Mouse (Mus musculus) heart, postnatal 25 days (tissue): Measurements from ENCODE around the gene Six3. TPM values are rescaled to one million over a fixed set of nuclear protein-coding genes. Genes with fewer than 3 reads are reported as not detected.

Source experiments
- DNase-seq: peaks from one replicate; pipeline ENCODE4 v3.0.0; 2022; ENCODE audit warnings: low spot score
- intact Hi-C: fragments of 180-260 bp; cut with DNase I; formaldehyde crosslinking; loops from one replicate; pipeline ENCODE4 v1.15.1; 2025
- total RNA-seq, 2 experiments: library from RNA; stranded (reverse); gene quantifications; 2 replicates each; pipeline ENCODE4 v1.2.3; 2021

The Six3 gene
- total RNA-seq, 2 experiments from 2014 or later, result not detected

- intact Hi-C loops, result no loop called here
- DNase-seq, result no peak
Measured at GRCm38 (mm10) chr17:85623161-85624050, 10.0 kb downstream of the Six3 start.

GRCm38 (mm10) chr17:85624051-85624420 is 10.6 kb downstream of the Six3 start:
- DNase-seq, result no peak
- intact Hi-C loops, result no loop called here

- intact Hi-C loops, result no loop called here
- no peak for DNase-seq
Measured at GRCm38 (mm10) chr17:85624981-85625940, 11.9 kb downstream of the Six3 start.

DNA sequence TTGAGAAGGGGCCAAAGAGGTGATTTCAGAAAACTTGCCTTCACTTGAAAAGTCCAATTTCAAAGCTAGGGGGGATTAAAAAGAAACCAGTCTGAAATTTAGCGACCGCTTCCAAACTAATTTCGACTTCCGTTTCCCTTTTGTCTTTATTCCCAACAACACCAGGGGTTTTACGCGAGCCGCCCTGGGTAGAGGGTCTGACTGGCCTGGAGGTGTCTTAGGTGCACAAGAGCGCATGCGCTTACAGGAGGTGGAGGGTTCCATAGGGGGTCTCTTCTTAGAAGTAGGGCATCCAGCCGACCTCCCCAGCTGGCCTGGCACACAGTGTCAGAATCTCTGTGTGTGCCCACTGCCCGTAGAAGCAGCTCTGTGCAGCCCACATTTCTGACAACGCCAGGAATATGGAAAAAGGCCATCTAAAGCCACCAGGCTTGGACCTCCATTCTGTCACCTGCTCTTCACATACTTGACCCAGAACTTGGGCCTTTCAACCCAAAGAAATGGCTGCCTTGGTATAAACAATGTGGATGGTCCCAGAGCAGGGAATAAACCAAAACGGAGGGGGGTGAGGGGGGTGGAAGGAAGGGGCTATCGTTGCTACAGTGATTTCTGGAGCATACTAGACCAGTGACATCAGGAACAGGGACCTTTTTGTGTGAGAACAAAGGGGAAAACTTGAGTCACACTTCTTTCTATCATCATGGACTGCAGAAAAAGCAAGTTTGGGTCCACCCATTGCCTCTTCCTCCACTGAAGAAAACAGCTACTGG is 12.9 kb downstream of the Six3 start:
- no peak for DNase-seq
- intact Hi-C loops, result no loop called here

- intact Hi-C loops, result no loop called here
- no peak for DNase-seq
Measured at GRCm38 (mm10) chr17:85627751-85628150, 14.3 kb downstream of the Six3 start.

GRCm38 (mm10) chr17:85628811-85629210 is 15.4 kb downstream of the Six3 start:
- intact Hi-C loops, result no loop called here
- DNase-seq, result no peak

- intact Hi-C loops, result no loop called here
Measured at GRCm38 (mm10) chr17:85629396-85629795, 16.0 kb downstream of the Six3 start.

GRCm38 (mm10) chr17:85630296-85631050 is 17.1 kb downstream of the Six3 start:
- intact Hi-C loops, result no loop called here
- DNase-seq, result no peak

More at GRCm38 (mm10) chr17:85629396-85629795, 16.0 kb downstream of the Six3 start:
- no peak for DNase-seq

- DNase-seq, result no peak
- intact Hi-C loops, result no loop called here
Measured at GRCm38 (mm10) chr17:85631106-85631505, 17.7 kb downstream of the Six3 start.

DNA sequence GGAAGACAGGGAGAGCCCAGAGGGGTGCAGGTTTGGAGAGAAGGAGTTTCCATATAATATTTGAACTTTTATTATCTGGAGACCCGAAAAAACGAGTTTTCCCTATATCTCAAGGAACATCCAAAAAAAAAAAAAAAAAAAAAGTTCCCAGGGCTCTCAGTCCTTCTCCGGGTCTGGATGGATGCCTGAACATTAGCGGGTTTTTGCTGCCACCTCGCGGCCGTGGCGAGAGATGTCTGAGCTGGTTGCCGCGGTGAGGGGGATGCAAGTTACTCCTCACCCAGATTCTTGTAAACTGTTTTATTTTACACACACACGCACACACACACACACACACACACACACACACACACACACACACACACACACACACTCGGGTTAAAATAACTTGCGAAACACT is 20.2 kb downstream of the Six3 start:
- intact Hi-C loops, result loop anchor here (1.0 to 2.0 kb wide), 4 partner anchors 444 to 795 kb away; no protein-coding TSS in a partner anchor
- DNase-seq, result peak; percentile 21

DNA sequence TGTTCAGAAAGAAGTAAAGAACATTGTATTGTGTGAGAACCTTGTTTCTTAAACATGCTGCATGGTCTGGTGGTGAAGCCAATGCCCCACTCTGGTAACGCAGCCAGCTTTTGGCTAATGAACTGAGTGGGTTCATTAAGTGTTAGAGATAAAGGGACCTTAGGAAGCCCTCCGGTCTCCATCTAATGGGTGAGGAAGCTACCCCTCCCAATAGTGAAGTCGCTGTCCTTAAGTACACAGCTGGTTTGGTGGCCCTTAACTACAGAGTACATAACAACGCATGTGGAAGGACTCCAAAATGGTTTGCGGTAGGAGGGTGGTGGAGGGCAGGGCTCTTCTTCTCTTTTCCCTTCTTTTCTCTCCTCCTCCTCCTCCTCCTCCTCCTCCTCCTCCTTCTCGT is 24.5 kb downstream of the Six3 start:
- intact Hi-C loops, result no loop called here
- DNase-seq, result no peak

DNA sequence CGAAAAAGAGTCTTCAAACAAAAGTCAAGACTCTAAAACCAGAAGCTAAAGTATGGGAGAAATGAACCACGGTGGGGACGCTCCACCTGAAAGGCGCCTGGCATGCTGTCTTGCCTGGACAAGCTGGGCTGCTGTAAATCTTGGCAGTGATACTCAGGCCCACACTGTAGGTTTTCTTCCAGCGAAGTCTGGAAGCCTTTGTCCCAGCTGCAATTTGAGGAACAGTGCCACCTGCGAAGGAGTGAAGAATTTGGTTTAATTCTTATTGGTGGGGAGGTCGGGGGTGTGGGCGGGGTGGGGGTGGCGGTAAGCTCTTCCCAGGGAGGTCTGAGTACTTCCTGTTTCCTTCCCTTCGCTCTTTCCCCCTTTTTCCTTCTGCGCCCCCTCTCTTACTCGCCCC is 31.9 kb downstream of the Six3 start:
- intact Hi-C loops, result no loop called here
- no peak for DNase-seq

DNA sequence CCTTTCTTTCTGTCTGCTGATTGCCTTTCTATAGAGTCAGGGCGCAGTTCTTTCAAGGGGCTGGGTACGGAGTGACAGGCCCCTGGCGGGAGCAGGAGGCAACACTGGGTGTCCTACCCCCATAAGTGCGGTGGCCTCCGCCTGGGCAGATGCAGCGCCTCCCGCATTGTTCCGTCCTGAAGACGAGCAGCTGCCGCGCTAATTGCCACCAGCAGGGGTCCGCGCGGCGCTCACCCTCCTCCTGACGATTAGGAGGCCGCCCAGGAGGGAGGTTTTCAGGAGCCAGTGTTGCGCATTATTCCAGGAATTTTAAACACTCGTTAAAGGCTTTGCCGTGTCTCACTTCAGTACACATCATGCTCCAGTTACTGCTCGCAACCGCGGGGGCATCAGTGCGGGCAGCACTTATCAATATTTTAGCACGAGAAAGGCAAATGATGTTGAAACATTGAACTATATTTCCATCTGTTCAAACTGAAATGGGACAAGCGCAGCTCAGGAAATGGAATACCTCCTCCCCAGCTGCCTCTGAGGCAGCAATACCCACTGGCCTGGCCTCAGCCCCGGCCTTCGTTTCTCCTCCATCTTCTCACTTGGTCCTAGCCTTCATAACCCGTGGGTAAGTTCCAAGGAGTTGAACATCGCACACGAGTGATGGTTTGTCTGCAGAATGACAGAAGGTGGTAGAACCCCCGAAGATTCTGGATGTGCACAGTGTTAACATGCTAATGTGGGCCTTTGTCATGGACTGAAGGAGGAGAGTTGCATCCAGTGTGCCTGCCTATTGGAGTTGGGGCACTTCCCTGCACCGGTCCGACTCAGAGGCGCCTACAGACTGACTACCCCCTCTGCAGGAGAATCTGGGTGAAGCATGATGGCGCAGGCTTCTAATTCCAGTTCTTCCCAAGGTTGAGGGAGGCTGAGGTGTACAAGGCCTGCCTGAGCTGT is 32.6 kb downstream of the Six3 start:
- DNase-seq, result no peak
- intact Hi-C loops, result no loop called here

- intact Hi-C loops, result no loop called here
- no peak for DNase-seq
Measured at GRCm38 (mm10) chr17:85660016-85660415, 46.6 kb downstream of the Six3 start.

DNA sequence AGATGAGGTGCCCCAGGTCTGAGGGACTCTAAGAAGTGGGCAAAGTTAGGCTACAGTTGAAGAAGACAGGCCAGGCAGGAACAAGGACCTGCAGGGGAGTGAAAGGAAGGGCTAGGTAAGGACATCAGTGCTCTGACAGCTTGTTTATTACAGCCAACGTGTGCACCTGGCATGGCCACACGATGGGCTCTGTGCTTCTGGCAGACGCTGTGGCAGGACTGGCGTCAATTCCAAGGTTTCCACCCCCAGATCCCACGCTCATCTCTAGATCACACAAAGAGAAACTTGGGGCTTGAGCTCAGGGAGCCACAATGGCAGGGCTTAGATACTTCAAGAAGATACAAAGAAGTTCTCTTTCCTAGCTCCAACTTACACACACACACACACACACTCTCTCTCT is 48.1 kb downstream of the Six3 start:
- intact Hi-C loops, result no loop called here
- DNase-seq, result no peak

GRCm38 (mm10) chr17:85664202-85664601 is 50.8 kb downstream of the Six3 start:
- intact Hi-C loops, result no loop called here
- DNase-seq, result no peak

DNA sequence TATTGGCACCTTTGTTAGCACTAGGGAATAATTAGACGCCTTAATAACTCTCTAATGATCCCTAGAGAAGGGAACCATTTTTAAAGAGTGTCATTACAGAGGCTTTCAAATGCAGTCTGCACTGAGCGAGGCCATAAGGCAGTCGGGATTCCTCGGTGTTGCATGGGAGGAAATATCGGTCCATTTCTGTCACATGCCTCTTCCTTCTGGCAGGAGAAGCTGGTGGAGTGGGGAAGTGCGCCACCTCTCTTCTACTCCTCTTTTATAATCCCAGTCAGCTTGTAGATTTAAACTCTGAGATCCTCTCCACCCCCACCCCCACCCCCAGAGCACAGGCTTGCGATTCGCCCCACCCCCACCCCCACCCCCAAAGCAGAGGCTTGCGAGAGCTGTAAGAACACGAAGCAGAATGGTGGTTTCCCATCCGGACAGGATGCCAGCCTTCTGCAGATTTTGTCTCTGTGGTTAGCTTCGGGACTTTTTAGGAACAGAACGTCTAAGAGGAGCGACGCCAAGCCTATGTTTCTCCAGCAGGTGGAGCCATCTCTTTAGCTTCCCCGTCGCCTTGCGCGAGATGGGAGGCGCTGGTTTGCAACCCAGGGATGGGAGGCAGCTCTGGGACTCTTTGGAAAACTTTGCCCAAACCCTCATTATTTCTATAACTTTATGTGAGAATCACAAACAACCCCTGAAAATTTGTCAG is 51.4 kb downstream of the Six3 start:
- DNase-seq, result peak; percentile 29
- intact Hi-C loops, result loop anchor here (1.0 to 5.0 kb wide), 2 partner anchors 348 to 399 kb away; no protein-coding TSS in a partner anchor
